Mouse (Mus musculus) spleen, adult 18-20 months (tissue): ENCODE data around the gene Elovl5.

Source experiments
- DNase-seq, 2 experiments: peaks; one replicate each; pipeline ENCODE4 v3.0.0; 2022; ENCODE audit warnings: mixed read lengths in 2 of 2

The Elovl5 gene

DNA sequence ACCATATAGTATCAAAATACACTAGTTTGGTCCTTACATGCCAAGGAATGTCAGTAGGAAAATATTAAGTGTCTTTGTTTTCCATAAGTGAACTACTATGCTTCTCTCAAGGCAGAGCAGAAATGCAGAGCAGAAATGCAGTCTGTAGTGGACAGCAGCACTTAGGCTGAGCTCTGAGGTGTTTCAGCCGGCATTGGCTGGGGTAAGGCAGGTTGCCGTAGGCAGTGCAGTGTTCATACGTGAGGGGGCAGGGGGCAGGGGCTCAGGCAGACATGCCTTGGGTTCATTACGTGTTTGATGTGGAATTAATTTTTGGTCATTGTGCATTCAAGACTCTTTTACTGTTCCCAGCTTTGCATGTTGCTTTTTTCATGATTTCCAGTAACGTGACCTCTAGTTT, 12.1 kb downstream of the Elovl5 start:
- DNase-seq, result no peak

DNA sequence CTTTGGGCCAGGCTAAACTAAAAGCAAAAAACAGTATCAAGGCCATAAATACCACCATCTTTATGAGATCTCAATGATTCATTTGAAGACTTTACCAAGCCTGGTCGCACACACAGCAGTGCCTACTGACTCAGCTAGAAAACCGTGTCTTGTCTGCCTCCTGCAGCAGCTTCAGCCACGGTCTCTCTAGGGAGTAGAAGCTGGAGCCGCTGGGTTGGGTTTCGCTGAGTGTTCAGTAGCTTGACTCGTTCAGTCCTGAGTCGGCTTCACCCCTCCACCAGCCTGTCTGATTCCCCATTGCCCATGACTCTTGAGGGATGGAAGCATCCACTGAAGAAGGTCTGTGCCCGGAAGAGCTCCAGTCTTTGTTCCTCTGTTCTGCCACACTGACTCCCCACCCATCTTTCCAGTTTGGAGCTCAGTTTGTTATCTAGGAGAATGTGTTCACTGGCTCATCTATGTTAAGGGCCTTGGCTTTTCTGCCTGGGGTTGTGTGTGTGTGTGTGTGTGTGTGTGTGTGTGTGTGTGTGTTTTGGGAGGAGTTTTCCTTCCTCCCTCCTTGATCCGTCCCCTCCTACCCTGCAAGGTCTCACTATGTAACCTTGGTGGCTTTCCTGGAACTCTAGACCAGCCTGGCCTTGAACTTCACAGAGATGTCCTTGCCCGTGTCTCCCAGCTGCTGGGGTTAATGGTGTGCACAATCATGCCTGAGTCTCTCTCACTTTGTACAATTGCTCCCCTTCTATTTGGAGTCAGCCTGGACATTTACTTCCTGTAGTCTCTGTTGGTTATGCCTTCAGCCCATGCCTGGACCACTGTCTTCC, 13.1 kb downstream of the Elovl5 start:
- DNase-seq, result no peak

DNA sequence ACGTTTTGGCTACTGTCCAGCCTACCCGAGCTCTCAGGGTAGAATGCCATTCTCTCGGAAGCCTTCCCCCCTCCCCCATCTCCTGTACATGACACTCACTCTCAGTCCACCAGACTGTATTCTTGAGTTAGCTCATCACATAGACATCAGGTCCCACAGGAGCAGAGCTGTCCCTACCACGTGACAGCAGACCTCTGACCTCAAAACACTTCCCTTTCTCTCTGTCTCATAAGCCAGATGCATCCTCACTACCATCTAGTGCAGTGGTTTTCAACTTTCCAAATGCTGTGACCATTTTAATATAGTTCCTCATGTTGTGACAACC, 13.7 kb downstream of the Elovl5 start:
- no peak for DNase-seq

DNA sequence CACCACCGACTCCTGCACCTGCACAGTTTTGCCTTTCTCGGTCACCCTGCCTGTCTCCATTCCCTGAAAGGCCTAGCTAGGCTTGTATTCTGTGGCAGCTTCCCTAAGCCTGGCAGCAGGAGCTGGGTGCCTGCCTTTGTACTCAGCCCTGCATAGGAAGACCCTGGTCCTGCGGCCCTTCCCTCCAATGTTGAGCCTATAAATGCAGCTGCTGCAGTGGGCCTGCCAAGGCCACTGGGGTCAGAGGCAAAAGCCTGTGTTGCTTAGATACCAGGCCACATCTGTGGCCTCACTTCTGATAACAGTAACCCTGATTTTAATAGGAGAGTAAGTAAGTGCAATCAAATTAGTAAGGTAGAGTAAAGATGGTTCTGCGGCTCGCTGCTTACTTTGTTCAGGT, 14.6 kb downstream of the Elovl5 start:
- no peak for DNase-seq

DNA sequence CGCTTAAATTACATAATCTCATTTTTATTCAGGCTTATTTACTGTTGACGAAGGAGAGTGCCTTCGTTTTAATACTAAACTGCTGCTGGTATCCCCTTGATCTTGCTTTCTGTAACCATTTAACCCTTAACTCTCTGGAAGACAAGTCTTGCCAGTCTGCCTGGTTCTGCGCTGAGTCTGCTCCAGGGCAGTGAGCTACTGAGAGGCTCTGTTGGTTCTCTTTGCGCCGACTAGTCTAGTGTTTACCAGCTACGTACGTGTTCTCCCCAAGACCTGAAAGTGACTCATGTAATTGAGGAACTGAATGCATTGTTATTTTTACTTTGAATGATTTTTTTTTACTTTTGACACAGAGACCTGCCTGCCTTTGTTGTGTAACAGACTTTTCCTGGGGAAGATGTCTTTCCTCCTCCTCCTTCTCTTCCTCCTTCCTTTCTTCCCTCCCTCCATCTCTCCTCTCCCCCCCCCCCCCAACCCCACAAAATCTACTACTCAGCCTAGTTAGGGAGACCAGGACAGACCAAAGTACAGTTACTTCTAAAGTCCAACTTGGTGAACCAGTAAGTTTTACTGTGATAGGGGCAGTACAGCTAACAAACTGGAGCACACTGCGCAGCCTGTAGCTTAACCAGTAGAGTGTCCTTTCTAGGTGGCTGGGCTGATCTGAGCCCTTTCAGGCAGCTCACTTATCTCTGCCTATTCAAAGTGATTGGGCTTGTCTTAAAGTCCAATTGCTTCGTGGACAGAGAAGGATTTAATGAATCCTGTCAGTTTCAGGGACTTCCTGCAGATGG, 18.9 kb downstream of the Elovl5 start:
- no peak for DNase-seq

DNA sequence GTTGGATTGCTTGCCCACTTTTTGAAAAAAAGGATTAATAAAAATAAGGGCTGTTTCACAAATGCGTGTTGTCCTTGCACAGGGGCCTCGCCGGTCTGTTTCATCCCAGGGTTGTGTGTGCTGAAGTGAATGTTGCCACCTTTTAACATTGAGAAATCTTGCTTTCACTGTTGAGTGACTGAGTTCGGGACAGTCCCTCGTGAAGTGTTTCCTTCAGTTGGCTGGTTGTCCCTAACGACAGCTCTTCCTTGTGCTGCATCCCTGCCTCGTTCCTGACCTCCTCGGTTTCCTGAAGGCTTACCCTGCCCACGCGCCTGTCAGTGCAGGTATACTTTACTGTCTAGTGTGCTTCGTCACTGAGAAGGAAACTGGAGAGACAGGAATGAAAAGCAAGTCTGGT, 20.7 kb downstream of the Elovl5 start:
- no peak for DNase-seq

DNA sequence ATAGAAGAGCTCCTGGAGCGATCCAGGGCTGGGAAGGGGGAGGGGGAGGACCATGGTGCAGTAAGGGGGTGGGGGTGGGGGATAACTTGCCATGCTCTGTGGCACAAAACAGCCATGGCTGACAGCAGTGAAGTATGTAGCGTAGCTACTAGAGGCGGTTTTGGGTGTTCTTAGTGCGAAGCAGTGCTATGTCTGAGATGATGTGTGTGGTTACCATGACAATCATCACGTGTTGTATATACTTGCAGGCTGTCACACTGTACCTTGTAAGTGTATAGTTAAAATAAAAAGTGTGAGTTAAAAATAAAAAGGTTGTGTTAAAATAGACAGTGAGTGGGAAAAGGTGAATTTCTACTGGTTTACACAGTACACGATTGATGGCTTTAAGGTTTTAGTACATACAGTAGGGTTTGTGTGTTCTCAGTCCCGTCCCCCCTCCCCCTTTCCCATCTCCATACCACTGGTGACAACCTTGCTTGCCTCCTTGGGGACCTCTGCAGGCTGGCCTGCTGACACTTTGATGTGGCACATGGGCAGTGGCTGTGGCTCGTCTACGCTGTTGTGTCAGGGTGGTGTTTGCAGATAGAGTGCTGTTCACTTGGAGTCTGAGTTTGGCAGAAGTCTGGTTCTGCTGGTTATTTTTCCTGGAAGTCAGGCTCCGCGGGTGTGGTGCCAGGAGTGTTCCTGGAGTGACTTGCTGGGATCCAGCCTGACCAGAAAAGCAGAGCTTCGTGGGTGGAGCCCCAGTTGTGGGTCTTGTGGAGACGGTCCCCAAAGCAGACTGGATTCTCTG, 21.8 kb downstream of the Elovl5 start:
- DNase-seq, result no peak

DNA sequence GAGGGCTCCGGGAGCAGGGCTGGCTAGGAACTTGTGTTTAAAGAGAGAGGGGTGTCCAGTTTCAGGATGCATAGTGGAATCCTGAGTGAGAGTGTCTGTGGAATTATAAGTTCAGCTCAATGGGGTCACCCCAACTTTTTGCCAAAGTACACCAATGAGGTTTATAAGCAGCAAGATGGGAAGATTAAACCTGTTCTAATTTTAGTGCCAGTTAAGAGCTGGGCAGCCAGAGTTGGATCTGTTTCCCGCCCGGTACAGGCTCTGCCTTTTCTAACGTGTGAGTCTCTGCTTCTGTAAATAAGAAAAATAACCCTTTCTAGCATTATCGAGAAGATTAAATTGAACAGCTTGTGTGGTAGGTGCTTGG, 22.4 kb downstream of the Elovl5 start:
- no peak for DNase-seq

DNA sequence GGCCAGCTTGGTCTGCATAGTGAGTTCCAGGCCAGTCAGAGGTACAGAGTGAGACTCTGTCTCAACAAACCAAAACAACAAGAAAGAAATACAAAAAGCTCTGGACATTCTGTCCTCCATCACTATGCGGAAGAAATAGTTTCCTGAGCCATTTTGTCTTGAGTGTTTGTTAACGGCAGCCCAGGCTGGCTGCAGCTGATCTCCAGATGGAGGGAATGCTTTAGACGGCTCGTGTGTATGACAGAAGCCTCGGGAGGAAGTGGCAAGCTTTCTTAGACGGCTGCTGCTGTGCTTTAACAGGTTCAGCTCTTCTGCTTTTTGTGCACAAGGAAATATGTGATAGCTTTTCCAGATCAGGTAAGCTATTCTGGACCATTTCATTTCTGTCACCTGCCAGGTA, 23.9 kb downstream of the Elovl5 start:
- no peak for DNase-seq

DNA sequence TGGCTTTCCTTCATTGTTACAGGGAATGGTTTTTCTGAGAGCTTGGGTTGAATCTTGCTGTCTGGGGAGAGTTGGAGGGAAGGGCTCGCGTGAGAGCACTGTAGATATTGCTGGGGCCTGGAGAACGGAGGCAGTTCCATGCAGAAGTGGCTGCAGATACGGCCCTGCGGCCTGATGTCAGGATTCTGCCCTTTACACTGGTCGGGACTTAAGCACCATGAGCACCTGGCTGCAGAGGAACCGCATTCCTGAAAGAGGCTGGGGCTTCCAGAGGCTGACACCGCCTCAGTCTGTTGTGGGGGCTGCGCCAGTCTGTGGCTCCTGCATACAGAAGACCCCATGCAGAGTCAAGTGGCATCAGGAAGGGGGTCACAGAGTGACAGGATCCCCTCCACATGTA, 24.7 kb downstream of the Elovl5 start:
- no peak for DNase-seq

DNA sequence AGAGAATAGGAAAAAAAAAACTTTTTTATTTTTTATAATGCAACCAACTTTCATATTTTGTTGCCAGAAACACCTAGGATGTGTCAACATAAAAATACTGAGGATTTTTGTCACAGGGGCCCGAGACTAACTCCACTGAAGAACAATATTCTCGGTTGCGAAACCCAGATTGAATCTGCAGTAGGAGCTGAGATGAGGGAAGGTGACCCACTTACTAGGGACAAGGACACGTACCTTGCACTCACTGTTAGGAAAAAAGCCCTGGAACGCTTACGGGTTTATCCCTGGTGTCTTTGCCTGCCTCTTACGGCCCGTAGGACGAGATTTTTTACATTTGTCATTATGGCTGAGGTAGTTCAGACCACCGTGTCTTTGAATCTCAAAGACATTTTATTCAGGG, 25.2 kb downstream of the Elovl5 start:
- no peak for DNase-seq

DNA sequence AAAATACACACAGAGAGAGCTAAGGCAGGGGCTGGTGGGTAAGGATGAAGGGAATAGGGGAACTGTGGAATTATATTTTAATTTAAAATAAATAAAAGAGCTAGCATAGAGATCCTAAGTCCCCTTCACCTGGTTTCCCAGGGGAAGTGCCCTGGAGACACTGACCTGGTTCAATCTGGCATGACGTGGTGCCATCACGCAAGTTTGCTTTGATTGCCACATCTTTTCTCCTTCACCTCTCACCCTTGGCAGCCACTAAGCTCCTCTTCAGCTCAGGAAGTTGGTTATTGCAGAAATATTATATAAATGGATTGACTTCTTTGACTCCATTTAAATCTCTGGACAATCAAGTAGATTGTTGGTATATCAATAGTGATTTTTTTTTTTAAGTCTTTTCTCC, 26.2 kb downstream of the Elovl5 start:
- no peak for DNase-seq

DNA sequence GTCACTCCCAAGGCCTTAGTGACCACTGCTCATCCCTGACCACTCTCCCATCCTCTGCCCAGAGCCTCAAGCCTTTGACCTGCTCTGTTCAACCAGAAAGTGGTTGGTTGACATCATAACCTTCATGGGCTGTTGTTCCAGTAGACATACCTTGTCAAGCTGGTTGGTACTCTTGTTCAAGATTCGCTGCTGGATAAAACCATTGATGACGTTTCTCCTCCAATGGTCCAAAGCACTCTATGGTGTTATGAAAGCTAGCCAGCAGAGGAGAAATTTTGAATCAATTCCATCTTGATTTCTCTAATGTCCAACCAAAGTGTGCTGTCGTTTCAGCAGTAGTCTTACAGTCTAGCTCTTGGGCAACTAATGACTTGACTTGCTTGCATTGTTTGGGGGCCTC, 27.0 kb downstream of the Elovl5 start:
- DNase-seq, result no peak

DNA sequence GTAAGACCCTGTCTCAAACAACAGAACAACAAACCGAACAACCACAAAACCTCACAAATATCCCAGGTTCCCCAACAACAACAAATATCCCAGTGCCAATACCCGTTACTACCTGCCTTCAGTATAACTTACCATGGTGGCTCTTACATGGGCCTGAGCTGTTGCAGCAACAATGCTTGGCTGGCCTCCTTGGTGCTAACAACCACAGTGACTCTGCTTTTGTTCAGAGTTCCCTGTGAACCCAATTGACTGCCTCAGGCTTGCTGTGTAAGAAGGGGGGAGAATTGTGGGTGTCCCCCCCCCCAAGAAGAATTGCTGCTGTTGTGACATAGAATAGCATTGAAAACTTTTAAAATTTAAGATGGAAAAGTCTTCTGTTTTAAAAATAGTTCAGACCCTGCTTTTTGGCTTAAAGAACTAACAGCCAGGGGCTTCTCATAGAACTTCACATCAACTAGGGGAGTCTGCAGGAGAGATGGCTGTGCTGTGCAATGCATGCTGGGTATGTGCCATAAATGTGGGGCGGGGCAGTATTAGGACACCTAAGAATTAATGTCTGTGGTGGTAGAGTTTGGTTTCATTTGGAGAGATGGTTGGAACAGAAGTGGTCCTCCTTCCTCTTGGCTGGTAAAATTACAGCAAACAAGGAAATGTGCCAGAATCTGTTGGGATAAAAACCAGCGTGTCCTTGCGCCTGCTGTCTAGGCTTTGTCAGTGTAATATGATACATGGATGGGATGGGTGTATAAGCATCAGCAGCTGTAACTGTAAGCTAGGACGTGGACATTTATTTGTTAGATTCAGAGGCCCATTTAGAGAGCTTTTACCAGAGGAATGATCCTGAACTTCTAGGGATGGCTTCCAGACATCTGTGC, 28.9 kb downstream of the Elovl5 start:
- DNase-seq, result no peak

DNA sequence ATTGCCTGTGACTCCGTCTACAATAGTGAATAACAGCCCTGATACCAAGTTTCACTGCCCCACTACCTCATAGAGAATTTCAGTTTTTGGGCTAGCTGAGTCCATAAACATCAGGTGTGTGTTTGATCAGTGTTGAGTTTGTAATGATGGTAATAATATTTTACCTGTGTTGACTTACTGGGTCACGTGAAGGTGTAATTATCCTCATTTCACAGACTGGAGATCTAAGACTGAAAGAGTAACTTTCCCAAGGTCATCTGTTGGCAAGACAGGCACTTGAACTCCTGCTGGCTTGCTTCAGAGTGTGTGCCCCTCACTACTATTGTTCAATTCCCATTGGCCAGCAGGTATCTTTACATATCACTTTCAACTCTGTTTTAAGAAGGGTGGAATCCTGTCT, 31.1 kb downstream of the Elovl5 start:
- DNase-seq, result no peak

DNA sequence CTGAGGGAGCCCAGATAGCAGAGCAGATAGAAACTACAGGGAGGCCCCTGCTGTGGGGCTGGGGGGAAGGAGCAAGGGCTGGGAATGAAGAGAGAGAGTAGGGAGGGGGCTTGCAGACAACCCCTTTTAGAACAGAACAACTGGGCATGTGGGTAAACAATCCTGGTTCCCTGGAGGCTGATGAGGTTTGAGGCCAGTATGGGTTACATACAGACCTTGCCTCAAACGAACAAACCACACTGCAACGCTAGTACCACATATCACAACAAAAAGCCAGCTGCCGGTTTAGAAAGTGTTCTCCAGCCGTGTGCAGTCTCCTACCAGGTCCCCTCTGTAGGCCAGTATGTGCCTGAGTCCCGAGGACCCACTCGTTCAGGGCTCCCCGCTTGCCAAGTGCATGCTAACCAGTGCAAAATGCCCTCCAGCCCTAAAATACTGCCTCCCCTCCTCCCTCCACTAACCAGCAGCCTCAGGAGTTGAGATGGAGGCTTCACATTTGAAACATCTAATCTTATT, 32.6 kb downstream of the Elovl5 start:
- no peak for DNase-seq

DNA sequence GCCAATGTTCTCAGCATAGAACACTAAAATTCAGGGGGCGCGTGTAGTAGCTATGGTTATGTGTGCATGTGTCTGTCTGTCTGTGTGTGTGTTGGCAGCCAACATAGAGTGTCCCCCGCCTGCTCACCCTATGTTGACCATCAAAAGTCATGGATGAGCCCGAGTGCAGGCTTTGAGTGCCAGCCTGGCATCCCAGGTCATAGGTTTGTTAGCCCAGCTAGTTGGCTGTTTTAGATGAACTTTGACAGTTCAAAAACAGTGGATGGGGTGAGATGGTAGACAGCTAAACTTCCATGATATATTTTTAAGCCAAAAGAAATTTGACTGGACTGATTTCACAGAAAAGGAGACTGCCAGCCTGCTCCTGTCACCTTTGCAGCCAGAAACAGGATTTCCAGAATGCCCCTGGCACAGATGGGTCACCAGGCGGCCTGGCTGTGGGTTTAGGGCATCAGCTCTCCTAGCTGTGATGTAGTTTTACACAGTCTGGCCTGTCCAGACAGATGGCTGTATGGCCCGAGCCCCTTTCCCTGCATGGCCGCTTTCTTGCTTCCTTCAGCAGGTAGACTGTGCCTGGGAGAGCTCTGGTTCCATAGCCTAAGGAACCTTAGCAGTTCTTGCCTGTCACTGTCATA, 33.8 kb downstream of the Elovl5 start:
- DNase-seq, result no peak

DNA sequence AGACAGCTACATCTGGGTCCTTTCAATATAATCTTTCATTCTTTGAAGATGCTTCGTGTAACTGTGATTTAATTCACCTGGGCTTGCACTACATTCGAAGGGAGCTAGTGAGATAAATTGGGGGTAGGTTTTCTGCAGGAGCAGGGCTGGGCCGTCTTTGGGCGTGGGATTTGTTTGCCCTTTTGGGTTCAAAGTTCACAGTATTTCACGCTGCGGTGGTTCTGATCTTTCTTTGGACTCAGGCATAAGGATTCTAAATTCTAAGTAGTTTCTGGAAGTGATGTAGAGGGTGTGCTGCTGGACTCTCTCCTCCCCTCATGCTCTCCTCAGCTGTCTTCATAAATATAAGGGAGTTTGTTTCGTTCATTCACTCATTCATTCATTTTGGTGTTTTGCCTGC, 34.8 kb downstream of the Elovl5 start:
- DNase-seq, result no peak

DNA sequence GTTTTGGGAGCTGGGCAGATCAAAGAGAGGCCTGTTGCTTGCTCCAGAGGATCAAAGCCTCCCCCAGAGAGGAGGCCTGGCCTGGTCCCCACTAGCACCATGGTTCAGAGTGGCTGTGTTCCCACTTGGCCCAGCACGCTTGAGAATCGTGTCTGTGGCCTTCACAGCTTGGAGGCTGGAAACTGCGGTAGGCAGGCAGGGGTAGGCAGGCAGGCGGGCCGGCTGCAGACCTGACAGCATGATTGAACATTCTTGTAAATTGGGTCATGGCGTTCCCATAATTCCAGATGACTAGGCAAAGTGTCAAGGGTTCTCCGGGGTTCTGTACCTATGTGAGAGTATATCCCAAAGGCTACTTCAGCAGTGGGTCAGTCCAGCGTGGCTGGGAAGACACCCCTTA, 35.9 kb downstream of the Elovl5 start:
- DNase-seq, result no peak

DNA sequence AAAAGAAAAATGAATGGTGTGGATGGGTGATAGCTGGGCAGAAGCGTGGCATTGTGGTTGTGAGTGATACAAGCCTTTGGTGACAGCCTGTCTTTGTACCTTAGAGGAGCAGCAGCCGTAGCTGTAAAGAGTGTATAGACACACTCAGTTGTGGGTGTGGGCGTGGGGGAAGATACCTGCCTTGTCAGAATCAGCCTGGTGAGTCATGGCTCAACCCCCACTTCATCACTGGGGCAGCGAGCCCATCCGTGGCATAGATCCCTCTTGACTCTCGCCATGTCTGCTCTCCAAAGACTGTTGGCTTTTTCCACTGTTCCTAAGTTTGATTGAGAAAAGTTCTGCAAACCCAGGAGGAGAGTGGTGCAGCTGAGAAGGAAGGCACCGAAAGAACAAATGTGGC, 37.3 kb downstream of the Elovl5 start:
- DNase-seq, result no peak

DNA sequence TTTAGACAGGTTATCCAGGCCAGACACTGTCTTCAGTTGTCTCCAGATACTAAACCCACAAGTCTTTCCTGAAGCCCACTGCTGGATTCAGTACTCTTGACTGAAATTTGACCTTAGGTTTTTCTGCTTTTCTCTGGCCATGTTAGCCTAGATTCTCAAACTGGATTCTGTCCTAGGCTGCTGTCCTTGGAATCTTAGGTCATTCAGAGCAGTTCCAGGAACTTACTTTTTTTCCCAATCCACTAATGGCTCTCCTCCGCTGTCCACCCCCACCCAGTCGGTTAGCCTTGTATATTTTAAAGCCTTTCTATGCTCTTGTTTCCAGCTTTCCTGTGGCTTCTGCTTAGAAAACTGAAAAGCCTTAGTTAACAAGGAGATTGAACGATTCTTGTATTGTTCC, 37.8 kb downstream of the Elovl5 start:
- no peak for DNase-seq

DNA sequence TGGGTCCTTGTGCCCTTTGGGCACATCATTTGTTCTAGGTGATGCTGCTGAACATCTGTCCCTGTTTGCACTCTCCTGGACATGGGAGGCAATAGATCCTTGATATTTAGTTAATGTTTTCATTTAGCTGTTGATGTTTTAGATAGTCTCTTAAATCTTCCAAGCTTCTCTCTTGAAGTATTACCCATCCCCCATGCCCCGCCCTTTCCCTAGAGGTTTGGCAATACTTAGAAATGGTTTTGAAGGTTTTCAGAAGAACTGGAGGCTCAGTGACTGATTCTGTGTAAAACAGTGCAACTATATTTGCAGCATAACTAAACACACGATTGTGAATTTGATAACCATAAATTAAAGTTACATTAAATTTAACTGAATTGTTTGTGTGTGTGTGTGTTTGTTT, 38.3 kb downstream of the Elovl5 start:
- no peak for DNase-seq
